Mouse (Mus musculus) cerebellum, adult 2 months (tissue): ENCODE results near the gene Hnrnpa3. TPM values are rescaled to one million over a fixed set of nuclear protein-coding genes. Genes with fewer than 3 reads are reported as not detected.

ENCODE experiments used
- DNase-seq, 2 experiments: peaks; one replicate each; pipeline ENCODE4 v3.0.0; 2021
- H3K27ac ChIP-seq: fragments of 200-500 bp; 2 replicates; pipeline ENCODE4 v1.5.1; 2012; ENCODE audit warnings: low read length, control low read depth, inconsistent platforms; ENCODE audit not compliant: insufficient read depth
- H3K27me3 ChIP-seq: fragments of 200-500 bp; 2 replicates; pipeline ENCODE4 v1.6.1; 2012; ENCODE audit warnings: inconsistent platforms, mild to moderate bottlenecking, low read length, moderate library complexity; ENCODE audit not compliant: control insufficient read depth, insufficient read depth
- H3K4me1 ChIP-seq: fragments of 200-500 bp; 2 replicates; pipeline ENCODE4 v1.6.1; 2011; ENCODE audit warnings: low read length; ENCODE audit not compliant: control insufficient read depth, insufficient read depth
- H3K4me3 ChIP-seq: fragments of 200-500 bp; replicated peaks from 2 replicates; pipeline ENCODE3; 2011; ENCODE audit warnings: mild to moderate bottlenecking, low read depth, low read length, control low read depth; ENCODE audit not compliant: insufficient read depth
- CTCF ChIP-seq: fragments of 200-500 bp; IDR thresholded peaks from 2 replicates; pipeline ENCODE4 v1.5.1; 2011; ENCODE audit warnings: low read depth, mild to moderate bottlenecking, control low read depth, low read length, moderate library complexity, borderline replicate concordance; ENCODE audit not compliant: insufficient read depth
- POLR2A ChIP-seq: fragments of 200-500 bp; IDR thresholded peaks from 2 replicates; pipeline ENCODE4 v1.6.1; 2011; ENCODE audit warnings: low read length, control low read depth, borderline replicate concordance; ENCODE audit not compliant: insufficient read depth
- WGBS: fragments of 180-500 bp; shearing (Covaris S2); methylation state at CpG from one replicate; pipeline ENCODE4 v1.1.7; 2018; 5-methylcytosine and 5-hydroxymethylcytosine counted together
- polyA plus RNA-seq: library from polyadenylated mRNA; depleted of rRNA; stranded (reverse); fragments of >200 nt; gene quantifications from 2 replicates; pipeline ENCODE4 v1.2.3, GENCODE M21; 2012

Hnrnpa3 gene
- polyA plus RNA-seq, 1 experiment: 264 TPM

GRCm38 (mm10) chr2:75642795-75643550 lies 16.1 kb upstream of the Hnrnpa3 start:
- H3K27ac ChIP-seq: no peak overlapping the region
- H3K4me3 ChIP-seq: no peak overlapping the region
- no peaks in the 10 kb centered on the region for H3K4me1 ChIP-seq
- 77% methylated on average over 8 of the region's 8 CpGs for WGBS
- no peak for DNase-seq
- no peaks in the 10 kb centered on the region for H3K27me3 ChIP-seq
- TF ChIP-seq POLR2A: no peak
- TF ChIP-seq CTCF: no peak

- no peak for TF ChIP-seq CTCF
- no peak for TF ChIP-seq POLR2A
- 93% methylated on average over 6 of the region's 6 CpGs for WGBS
- DNase-seq: no peak
- H3K27ac ChIP-seq: no peak overlapping the region
- no peaks in the 10 kb centered on the region for H3K4me1 ChIP-seq
- H3K27me3 ChIP-seq: no peaks in the 10 kb centered on the region
- no peak overlapping the region for H3K4me3 ChIP-seq
Observed at GRCm38 (mm10) chr2:75643950-75644349, 15.1 kb upstream of the Hnrnpa3 start.

GRCm38 (mm10) chr2:75645251-75645650 lies 13.8 kb upstream of the Hnrnpa3 start:
- 93% methylated on average over 12 of the region's 12 CpGs for WGBS
- TF ChIP-seq CTCF (no peak), POLR2A (no peak)
- no peaks in the 10 kb centered on the region for H3K4me1 ChIP-seq
- no peaks in the 10 kb centered on the region for H3K27me3 ChIP-seq
- no peak overlapping the region for H3K27ac ChIP-seq
- DNase-seq: no peak
- no peak overlapping the region for H3K4me3 ChIP-seq

- 94% methylated on average over 1 of the region's 1 CpGs for WGBS
- no peaks in the 10 kb centered on the region for H3K4me1 ChIP-seq
- TF ChIP-seq POLR2A (no peak), CTCF (no peak)
- H3K4me3 ChIP-seq: no peak overlapping the region
- H3K27me3 ChIP-seq: no peaks in the 10 kb centered on the region
- DNase-seq: no peak
- no peak overlapping the region for H3K27ac ChIP-seq
Observed at GRCm38 (mm10) chr2:75650437-75650836, 8.6 kb upstream of the Hnrnpa3 start.

- H3K4me3 ChIP-seq: no peak overlapping the region
- DNase-seq: no peak
- no peaks in the 10 kb centered on the region for H3K27me3 ChIP-seq
- no peak overlapping the region for H3K27ac ChIP-seq
- no peak for TF ChIP-seq POLR2A
- no peak for TF ChIP-seq CTCF
- no peaks in the 10 kb centered on the region for H3K4me1 ChIP-seq
Observed at GRCm38 (mm10) chr2:75653150-75653549, 5.9 kb upstream of the Hnrnpa3 start.

- WGBS: 100% methylated on average over 1 of the region's 1 CpGs
- no peak for DNase-seq
- Histone ChIP-seq H3K4me1 (no peaks in the 10 kb centered on the region), H3K4me3 (no peak overlapping the region), H3K27me3 (no peaks in the 10 kb centered on the region), H3K27ac (no peak overlapping the region)
- no peak for TF ChIP-seq POLR2A
- no peak for TF ChIP-seq CTCF
Observed at GRCm38 (mm10) chr2:75654679-75655078, 4.4 kb upstream of the Hnrnpa3 start.

- no peaks in the 10 kb centered on the region for H3K4me1 ChIP-seq
- 96% methylated on average over 5 of the region's 5 CpGs for WGBS
- no peaks in the 10 kb centered on the region for H3K27me3 ChIP-seq
- H3K27ac ChIP-seq: no peak overlapping the region
- no peak overlapping the region for H3K4me3 ChIP-seq
- no peak for DNase-seq
- TF ChIP-seq POLR2A: no peak
- no peak for TF ChIP-seq CTCF
Observed at GRCm38 (mm10) chr2:75656924-75657323, 2.1 kb upstream of the Hnrnpa3 start.

GRCm38 (mm10) chr2:75657907-75658691 lies 962 bp upstream of the Hnrnpa3 start:
- Histone ChIP-seq H3K27me3 (no peaks in the 10 kb centered on the region), H3K4me1 (no peaks in the 10 kb centered on the region), H3K27ac (peak overlapping the region; percentile 93), H3K4me3 (peak overlapping the region; percentile 89)
- DNase-seq: peak; percentile 27 to 37
- TF ChIP-seq CTCF: no peak
- no peak for TF ChIP-seq POLR2A
- 6% methylated on average over 18 of the region's 18 CpGs for WGBS
